Mouse (Mus musculus): Measurements from ENCODE around the gene Gm10337. TPM values are rescaled to one million over a fixed set of nuclear protein-coding genes. Genes with fewer than 3 reads are reported as not detected.
A peak's percentile ranks its signal among the peaks of the same experiment; 100 is the strongest.

The Gm10337 gene
- polyA plus RNA-seq, 1 experiment from 2014 or later = 3.6 TPM

DNA sequence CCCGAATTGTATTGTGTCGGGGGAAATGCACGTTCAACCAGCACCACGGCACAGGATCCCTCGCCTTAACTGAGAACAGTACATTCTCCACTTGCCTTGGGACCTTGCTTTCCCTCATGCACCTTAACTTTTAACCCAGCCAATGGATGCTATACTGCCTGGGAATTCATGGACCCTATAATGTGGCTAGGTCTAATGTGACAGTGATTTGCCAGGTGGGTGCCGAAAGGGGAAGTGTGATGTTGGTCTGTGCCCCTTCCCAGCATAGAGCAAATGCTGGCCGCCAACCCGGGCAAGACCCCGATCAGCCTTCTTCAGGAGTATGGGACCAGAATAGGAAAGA, 15.3 kb downstream of the Gm10337 start:
- Histone ChIP-seq H3K9me3 (no peaks in the 10 kb centered on the region), H3K9ac (peak overlapping the region; percentile 90), H3K4me3 (peak overlapping the region; percentile 72), H3K27ac (peak overlapping the region; percentile 100), H3K4me2 (peak overlapping the region; percentile 72), H3K27me3 (no peaks in the 10 kb centered on the region), H3K36me3 (peaks cover 35% of the 10 kb centered on the region), H3K4me1 (peaks cover 35% of the 10 kb centered on the region)
- ATAC-seq (ENCODE audit: insufficient number of reproducible peaks, low FRiP score, low TSS enrichment, low read depth) = no peak
- 10% methylated on average over 9 of the region's 9 CpGs for WGBS

GRCm38 (mm10) chr15:102519211-102520141, 16.0 kb downstream of the Gm10337 start:
- H3K4me3 ChIP-seq = peak overlapping the region; percentile 72
- H3K9ac ChIP-seq = peak overlapping the region; percentile 90
- peaks cover 38% of the 10 kb centered on the region for H3K4me1 ChIP-seq
- no peaks in the 10 kb centered on the region for H3K9me3 ChIP-seq
- H3K27ac ChIP-seq = peak overlapping the region; percentile 100
- H3K27me3 ChIP-seq = no peaks in the 10 kb centered on the region
- peaks cover 42% of the 10 kb centered on the region for H3K36me3 ChIP-seq
- 58% methylated on average over 17 of the region's 17 CpGs for WGBS
- peak overlapping the region; percentile 72 for H3K4me2 ChIP-seq
- no peak for ATAC-seq (ENCODE audit: insufficient number of reproducible peaks, low FRiP score, low TSS enrichment, low read depth)

DNA sequence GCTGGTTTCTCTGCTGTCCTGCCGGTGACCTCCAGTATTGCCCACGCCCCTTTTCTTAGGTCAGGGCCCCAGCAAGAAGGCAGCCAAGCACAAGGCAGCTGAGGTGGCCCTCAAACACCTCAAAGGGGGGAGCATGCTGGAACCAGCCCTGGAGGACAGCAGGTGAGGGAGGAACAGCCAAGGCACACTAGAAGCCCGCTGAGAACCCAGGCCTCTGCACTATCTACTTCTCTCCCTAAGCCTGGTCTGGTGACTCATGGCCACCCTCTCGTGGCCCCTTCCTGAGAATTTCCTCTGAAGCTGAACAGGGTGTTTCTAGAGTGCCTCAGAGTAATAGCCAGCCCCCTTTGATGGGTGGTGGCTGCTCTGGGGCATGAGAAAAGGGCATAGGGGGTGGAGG, 16.9 kb downstream of the Gm10337 start:
- ATAC-seq (ENCODE audit: insufficient number of reproducible peaks, low FRiP score, low TSS enrichment, low read depth) = no peak
- H3K27ac ChIP-seq = no peak overlapping the region
- H3K4me2 ChIP-seq = no peak overlapping the region
- 0 out of 2 replicates have a peak overlapping the region, but pooled peaks have one; percentile 14 for H3K9ac ChIP-seq
- H3K36me3 ChIP-seq = peaks cover 44% of the 10 kb centered on the region
- H3K27me3 ChIP-seq = no peaks in the 10 kb centered on the region
- H3K4me3 ChIP-seq = no peak overlapping the region
- H3K4me1 ChIP-seq = peaks cover 36% of the 10 kb centered on the region
- WGBS = 71% methylated on average over 4 of the region's 4 CpGs
- no peaks in the 10 kb centered on the region for H3K9me3 ChIP-seq

DNA sequence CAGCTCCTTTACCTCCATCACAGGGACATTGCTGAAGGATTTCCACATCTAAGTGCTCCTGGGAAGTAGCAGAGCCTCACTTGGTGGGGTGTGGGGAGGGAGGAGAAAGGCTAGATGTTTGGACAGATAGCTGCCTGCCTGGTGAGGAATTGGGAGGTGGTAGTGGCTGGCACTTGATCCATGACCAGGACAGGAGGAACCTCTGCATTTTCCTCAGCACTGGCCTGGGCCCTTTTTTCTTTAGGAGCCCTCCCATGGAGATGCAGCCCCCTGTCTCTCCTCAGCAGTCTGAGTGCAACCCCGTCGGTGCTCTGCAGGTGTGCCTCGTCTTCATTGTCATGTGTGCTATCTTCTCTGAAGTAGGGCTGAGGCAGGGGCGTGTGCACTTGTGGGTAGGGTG, 18.0 kb downstream of the Gm10337 start:
- Histone ChIP-seq H3K4me3 (no peak overlapping the region), H3K9me3 (no peaks in the 10 kb centered on the region), H3K4me1 (peaks cover 25% of the 10 kb centered on the region), H3K36me3 (peaks cover 48% of the 10 kb centered on the region), H3K27me3 (no peaks in the 10 kb centered on the region), H3K4me2 (no peak overlapping the region), H3K27ac (no peak overlapping the region), H3K9ac (no peak overlapping the region)
- WGBS = 86% methylated on average over 4 of the region's 4 CpGs
- ATAC-seq (ENCODE audit: insufficient number of reproducible peaks, low FRiP score, low TSS enrichment, low read depth) = no peak

- H3K9ac ChIP-seq = no peak within 1 kb of the TSS
- no peak within 1 kb of the TSS for H3K27ac ChIP-seq
- no peak within 1 kb of the TSS for H3K4me2 ChIP-seq
- no peak for ATAC-seq (ENCODE audit: insufficient number of reproducible peaks, low FRiP score, low TSS enrichment, low read depth)
- no peaks in the 10 kb centered on the region for H3K9me3 ChIP-seq
- peaks cover 77% of the 10 kb centered on the region for H3K36me3 ChIP-seq
- H3K27me3 ChIP-seq = no peaks in the 10 kb centered on the region
- no peak within 1 kb of the TSS for H3K4me3 ChIP-seq
- 3% methylated on average over 3 of the region's 3 CpGs for WGBS
- peaks cover 13% of the 10 kb centered on the region for H3K4me1 ChIP-seq
These were observed 21.5 kb downstream of the Gm10337 start, which contains the start of gene Npff for GRCm38 (mm10) chr15:102524892-102525485. Npff (minus strand) TSS chr15:102524942.

DNA sequence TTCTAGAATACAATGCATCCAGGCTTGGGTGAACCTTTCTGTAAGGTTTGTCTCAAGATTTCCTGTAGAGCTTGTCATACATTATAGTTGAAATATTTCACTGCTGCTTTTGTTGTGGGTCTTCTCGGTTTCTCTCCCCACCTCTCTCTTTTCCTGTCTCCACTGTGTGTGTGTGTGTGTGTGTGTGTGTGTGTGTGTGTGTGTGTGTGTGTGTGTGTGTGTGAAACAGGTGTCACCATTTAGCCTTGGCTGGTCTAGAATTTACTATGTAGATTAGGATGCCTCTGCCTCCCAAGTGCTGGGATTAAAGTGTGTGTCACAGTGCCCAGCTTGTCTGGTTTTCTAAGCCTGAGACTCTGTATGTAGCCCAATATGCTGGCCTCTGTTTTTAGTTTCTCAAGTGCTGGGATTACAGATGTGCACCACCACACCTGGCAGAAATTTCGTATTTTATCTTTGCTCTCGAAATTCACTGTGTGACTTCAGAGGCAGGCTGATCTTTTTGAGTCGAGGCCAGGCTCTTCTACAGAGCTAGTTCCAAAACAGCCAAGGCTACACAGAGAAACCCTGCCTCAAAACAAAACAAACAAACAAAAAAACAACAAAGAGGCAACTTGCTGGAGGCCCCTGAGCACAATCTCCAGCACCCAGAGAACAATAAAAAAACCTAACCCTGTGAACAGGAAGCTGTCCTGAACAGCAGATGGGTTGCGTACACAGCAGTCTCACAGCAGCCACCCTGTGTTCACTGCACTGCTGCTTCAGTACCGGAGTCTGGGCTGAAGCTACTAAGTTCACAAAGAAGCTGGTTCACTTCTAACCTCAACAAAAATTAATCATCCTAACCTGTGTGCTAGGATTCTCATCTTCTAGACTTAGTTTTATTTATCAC, 22.8 kb downstream of the Gm10337 start:
- no peak for ATAC-seq (ENCODE audit: insufficient number of reproducible peaks, low FRiP score, low TSS enrichment, low read depth)
- Histone ChIP-seq H3K27ac (no peak overlapping the region), H3K9me3 (no peaks in the 10 kb centered on the region), H3K4me2 (no peak overlapping the region), H3K4me1 (peaks cover 4% of the 10 kb centered on the region; the same call in 1 of the 2 replicates), H3K4me3 (no peak overlapping the region), H3K36me3 (peaks cover 75% of the 10 kb centered on the region), H3K9ac (no peak overlapping the region), H3K27me3 (no peaks in the 10 kb centered on the region)
- WGBS = 81% methylated on average over 6 of the region's 6 CpGs

GRCm38 (mm10) chr15:102527936-102528335, 24.4 kb downstream of the Gm10337 start:
- Histone ChIP-seq H3K4me2 (no peak overlapping the region), H3K27me3 (no peaks in the 10 kb centered on the region), H3K27ac (no peak overlapping the region), H3K4me3 (no peak overlapping the region), H3K36me3 (peaks cover 75% of the 10 kb centered on the region), H3K9me3 (no peaks in the 10 kb centered on the region), H3K9ac (no peak overlapping the region), H3K4me1 (peaks cover 4% of the 10 kb centered on the region; the same call in 1 of the 2 replicates)
- no peak for ATAC-seq (ENCODE audit: insufficient number of reproducible peaks, low FRiP score, low TSS enrichment, low read depth)
- 64% methylated on average over 3 of the region's 3 CpGs for WGBS

DNA sequence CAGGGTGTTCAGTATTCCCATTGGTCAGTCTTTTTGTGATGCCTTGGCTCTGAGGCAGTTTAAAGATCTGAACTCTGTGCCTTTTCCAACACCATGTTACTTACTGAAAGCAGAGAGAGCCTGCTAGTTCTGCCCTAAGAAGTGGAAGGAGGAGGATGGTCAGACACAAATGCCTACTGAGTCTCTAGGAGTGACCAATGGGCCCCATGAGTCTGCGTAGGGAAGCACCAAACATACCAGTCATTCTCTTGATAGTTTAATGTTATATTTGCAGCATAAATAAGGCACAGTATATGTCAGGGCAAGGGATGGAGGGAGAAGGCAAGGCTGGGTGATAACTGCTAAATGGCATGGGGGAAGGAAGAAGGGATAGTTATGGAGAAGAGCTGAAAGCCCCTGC, 24.9 kb downstream of the Gm10337 start:
- H3K4me3 ChIP-seq = no peak overlapping the region
- no peak overlapping the region for H3K9ac ChIP-seq
- H3K4me1 ChIP-seq = peaks cover 4% of the 10 kb centered on the region; the same call in 1 of the 2 replicates
- ATAC-seq (ENCODE audit: insufficient number of reproducible peaks, low FRiP score, low TSS enrichment, low read depth) = no peak
- peaks cover 78% of the 10 kb centered on the region for H3K36me3 ChIP-seq
- no peaks in the 10 kb centered on the region for H3K27me3 ChIP-seq
- no peak overlapping the region for H3K27ac ChIP-seq
- H3K9me3 ChIP-seq = no peaks in the 10 kb centered on the region
- WGBS = 95% methylated on average over 1 of the region's 1 CpGs
- no peak overlapping the region for H3K4me2 ChIP-seq

GRCm38 (mm10) chr15:102530566-102530965, 27.0 kb downstream of the Gm10337 start:
- H3K4me2 ChIP-seq = no peak overlapping the region
- H3K9me3 ChIP-seq = no peaks in the 10 kb centered on the region
- H3K4me3 ChIP-seq = no peak overlapping the region
- no peak overlapping the region for H3K9ac ChIP-seq
- no peak overlapping the region for H3K27ac ChIP-seq
- 64% methylated on average over 4 of the region's 4 CpGs for WGBS
- no peak for ATAC-seq (ENCODE audit: insufficient number of reproducible peaks, low FRiP score, low TSS enrichment, low read depth)
- H3K36me3 ChIP-seq = peaks cover 78% of the 10 kb centered on the region
- H3K27me3 ChIP-seq = no peaks in the 10 kb centered on the region
- H3K4me1 ChIP-seq = no peaks in the 10 kb centered on the region

GRCm38 (mm10) chr15:102531586-102531985, 28.1 kb downstream of the Gm10337 start:
- ATAC-seq (ENCODE audit: insufficient number of reproducible peaks, low FRiP score, low TSS enrichment, low read depth) = no peak
- H3K36me3 ChIP-seq = peaks cover 82% of the 10 kb centered on the region
- no peaks in the 10 kb centered on the region for H3K4me1 ChIP-seq
- H3K27me3 ChIP-seq = no peaks in the 10 kb centered on the region
- no peak overlapping the region for H3K4me2 ChIP-seq
- no peak overlapping the region for H3K27ac ChIP-seq
- H3K9me3 ChIP-seq = no peaks in the 10 kb centered on the region
- H3K4me3 ChIP-seq = no peak overlapping the region
- no peak overlapping the region for H3K9ac ChIP-seq
- 74% methylated on average over 4 of the region's 4 CpGs for WGBS

DNA sequence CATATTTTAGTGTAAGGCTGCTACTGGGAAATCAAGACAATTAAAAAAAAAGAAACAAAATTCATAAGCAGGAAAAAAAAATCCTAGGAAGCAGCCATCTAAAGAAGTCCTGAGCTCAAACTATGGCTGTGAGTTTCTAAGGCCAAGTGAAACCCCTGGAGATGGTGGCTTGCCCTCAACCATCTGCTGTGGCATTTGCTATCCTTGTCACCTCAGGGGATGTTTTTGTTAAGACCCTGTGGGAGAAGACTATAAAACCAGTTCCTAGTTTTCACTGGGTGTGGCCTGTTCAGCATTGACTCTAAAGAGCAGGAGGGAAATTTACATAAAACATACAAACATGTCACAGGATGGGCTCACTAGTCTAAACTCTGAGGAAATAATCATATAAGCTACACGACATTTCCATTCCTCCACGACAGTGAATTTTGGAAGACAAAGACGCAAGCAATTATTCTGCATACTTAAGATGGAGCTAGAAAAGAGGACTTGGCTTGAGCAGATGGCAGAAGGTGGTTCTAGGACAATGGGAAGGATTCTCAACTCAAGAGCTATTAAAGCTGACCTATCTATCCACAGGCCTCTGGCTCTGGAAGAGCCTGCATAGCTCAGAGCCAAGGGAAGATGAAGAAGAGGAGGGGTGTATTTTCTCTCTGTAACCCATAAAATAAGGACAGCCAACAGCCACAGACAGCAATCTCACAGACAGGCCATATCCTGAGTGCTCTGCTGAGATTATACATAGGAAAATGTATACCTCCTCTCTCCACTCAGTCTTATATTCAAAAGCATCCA, 28.8 kb downstream of the Gm10337 start:
- WGBS = 96% methylated on average over 3 of the region's 3 CpGs
- Histone ChIP-seq H3K4me1 (no peaks in the 10 kb centered on the region), H3K27ac (no peak overlapping the region), H3K27me3 (no peaks in the 10 kb centered on the region), H3K4me2 (no peak overlapping the region), H3K9me3 (no peaks in the 10 kb centered on the region), H3K9ac (no peak overlapping the region), H3K36me3 (peaks cover 84% of the 10 kb centered on the region), H3K4me3 (no peak overlapping the region)
- ATAC-seq (ENCODE audit: insufficient number of reproducible peaks, low FRiP score, low TSS enrichment, low read depth) = no peak
